Mouse (Mus musculus): ENCODE results near the gene Mapkapk3. TPM values are rescaled to one million over a fixed set of nuclear protein-coding genes. Genes with fewer than 3 reads are reported as not detected.

Mapkapk3 gene
- polyA plus RNA-seq, 1 experiment, result 28.0 TPM

DNA sequence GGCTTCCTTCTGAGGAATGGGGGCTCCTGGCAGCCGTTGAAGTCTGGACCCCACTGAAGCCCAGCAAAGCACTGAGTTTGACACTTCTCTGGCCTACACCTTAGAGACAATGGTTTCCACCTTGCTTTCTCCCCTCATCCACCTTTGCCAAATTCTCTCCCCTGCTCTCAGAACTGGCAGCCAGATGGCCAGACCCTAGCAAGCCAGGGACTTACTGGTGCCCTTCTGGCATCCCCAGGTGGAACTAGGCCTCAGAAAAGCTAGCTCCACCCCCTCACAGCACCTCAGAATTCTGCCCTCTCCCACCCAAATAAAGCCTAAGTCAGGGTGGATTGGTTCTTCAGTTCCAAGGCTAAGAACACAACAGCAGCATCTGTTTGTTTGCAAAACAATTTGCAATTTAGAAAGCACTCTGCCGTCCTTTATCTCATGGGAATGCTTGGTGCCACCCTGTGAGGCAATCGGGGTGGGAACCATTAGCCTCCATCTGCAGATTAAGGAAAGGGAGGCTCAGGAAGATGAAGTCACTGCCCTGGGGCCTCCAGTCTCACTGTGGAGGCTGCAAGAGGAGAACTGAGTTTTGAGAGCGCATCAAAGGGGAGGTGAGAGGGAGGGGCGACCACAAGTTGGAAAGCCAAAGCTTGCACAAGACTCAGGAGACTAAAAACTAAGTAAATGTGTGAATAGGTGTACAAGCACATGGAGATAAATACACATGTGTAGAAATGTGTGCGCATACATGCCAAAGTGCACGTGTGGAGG is 18.3 kb downstream of the Mapkapk3 start:
- no peak for TF ChIP-seq CTCF (IDR thresholded peaks at IDR 0.05; ENCODE audit: extremely low read depth, insufficient read depth, insufficient read length, insufficient replicate concordance)
- TF ChIP-seq POLR2A (IDR thresholded peaks at IDR 0.05; ENCODE audit: low read depth, low read length), result no peak
- no peaks in the 10 kb centered on the region for H3K27me3 ChIP-seq (ENCODE audit: control insufficient read depth, insufficient read depth, low read length)
- WGBS, result 74% methylated on average over 7 of the region's 7 CpGs
- H3K4me1 ChIP-seq (ENCODE audit: control insufficient read depth, insufficient read depth, insufficient read length), result peaks cover 2% of the 10 kb centered on the region; the same call in 1 of the 2 replicates
- no peak overlapping the region for H3K4me3 ChIP-seq (ENCODE audit: extremely low read depth, insufficient read depth, insufficient read length)
- no peak for DNase-seq (ENCODE audit: low read depth in 1 of 2, low spot score in 2 of 2)
- no peak overlapping the region for H3K27ac ChIP-seq (ENCODE audit: insufficient read depth, low read length)
- no peaks in the 10 kb centered on the region for H3K36me3 ChIP-seq (ENCODE audit: control insufficient read depth, insufficient read depth, low read length)

DNA sequence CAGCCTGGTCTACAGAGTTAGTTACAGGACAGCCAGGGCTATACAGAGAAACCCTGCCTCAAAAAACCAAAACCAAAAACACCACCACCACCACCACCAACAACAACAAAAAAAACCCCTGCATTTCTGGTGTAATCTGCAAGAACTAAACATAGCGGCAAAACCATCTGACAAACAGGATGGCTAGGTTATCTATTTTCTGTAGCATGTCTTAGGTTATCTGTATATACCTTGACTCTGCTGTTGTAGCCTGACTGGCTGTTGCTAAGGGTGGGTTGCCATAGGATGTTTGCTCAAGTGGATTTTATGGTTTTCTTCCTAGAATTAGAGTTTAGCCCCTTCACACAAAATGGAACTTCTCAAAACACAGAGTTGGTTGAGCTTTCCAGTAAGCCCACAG is 19.9 kb downstream of the Mapkapk3 start:
- peaks cover 2% of the 10 kb centered on the region; the same call in 1 of the 2 replicates for H3K4me1 ChIP-seq (ENCODE audit: control insufficient read depth, insufficient read depth, insufficient read length)

DNA sequence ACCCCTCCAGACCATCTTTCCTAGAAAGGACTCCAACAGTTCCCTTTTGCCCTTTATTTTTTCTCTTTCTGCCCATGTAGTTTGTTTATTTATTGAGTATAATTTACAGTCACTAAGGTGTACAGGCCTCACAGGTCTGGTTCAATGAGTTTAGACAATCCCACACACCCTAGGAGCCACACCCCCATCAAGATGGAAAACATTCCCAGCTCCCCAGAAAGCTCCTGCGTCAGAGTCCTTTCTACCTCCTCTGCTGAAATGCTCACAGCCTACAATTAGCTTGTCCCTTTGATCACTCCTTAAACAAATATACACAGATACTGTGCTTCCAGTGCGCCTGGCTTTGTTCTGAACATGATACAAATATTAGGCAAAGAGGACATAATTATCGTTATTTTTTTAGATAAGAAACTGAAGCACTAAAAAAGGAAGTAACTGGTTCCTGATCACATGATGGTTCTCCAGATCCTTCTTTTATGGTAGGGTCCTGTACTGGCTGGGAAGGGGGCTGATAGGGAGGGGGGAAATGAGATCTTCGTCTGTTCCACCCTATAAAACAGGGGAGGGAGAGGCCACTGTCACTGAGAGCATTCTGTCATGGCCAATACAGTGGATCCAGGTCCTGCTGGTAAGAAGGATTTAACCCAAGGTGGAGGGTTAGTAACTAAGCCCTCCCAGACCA is 21.8 kb downstream of the Mapkapk3 start:
- H3K4me1 ChIP-seq (ENCODE audit: control insufficient read depth, insufficient read depth, insufficient read length), result no peaks in the 10 kb centered on the region
- TF ChIP-seq CTCF (IDR thresholded peaks at IDR 0.05; ENCODE audit: extremely low read depth, insufficient read depth, insufficient read length, insufficient replicate concordance), result no peak
- TF ChIP-seq POLR2A (IDR thresholded peaks at IDR 0.05; ENCODE audit: low read depth, low read length), result no peak
- DNase-seq (ENCODE audit: low read depth in 1 of 2, low spot score in 2 of 2), result no peak
- no peak overlapping the region for H3K27ac ChIP-seq (ENCODE audit: insufficient read depth, low read length)
- H3K36me3 ChIP-seq (ENCODE audit: control insufficient read depth, insufficient read depth, low read length), result peaks cover 5% of the 10 kb centered on the region
- H3K4me3 ChIP-seq (ENCODE audit: extremely low read depth, insufficient read depth, insufficient read length), result no peak overlapping the region
- whole genome bisulfite sequencing, result 64% methylated on average over 4 of the region's 4 CpGs
- no peaks in the 10 kb centered on the region for H3K27me3 ChIP-seq (ENCODE audit: control insufficient read depth, insufficient read depth, low read length)

More for the DNA sequence above, 19.9 kb downstream of the Mapkapk3 start:
- DNase-seq (ENCODE audit: low read depth in 1 of 2, low spot score in 2 of 2), result no peak
- 85% methylated on average over 1 of the region's 1 CpGs for WGBS
- no peak for TF ChIP-seq POLR2A (IDR thresholded peaks at IDR 0.05; ENCODE audit: low read depth, low read length)
- TF ChIP-seq CTCF (IDR thresholded peaks at IDR 0.05; ENCODE audit: extremely low read depth, insufficient read depth, insufficient read length, insufficient replicate concordance), result no peak
- Histone ChIP-seq H3K27ac (ENCODE audit: insufficient read depth, low read length) (no peak overlapping the region), H3K27me3 (ENCODE audit: control insufficient read depth, insufficient read depth, low read length) (no peaks in the 10 kb centered on the region), H3K4me3 (ENCODE audit: extremely low read depth, insufficient read depth, insufficient read length) (no peak overlapping the region), H3K36me3 (ENCODE audit: control insufficient read depth, insufficient read depth, low read length) (no peaks in the 10 kb centered on the region)

GRCm38 (mm10) chr9:107267028-107267427 is 22.6 kb downstream of the Mapkapk3 start:
- no peak overlapping the region for H3K4me3 ChIP-seq (ENCODE audit: extremely low read depth, insufficient read depth, insufficient read length)
- peaks cover 7% of the 10 kb centered on the region for H3K36me3 ChIP-seq (ENCODE audit: control insufficient read depth, insufficient read depth, low read length)

DNA sequence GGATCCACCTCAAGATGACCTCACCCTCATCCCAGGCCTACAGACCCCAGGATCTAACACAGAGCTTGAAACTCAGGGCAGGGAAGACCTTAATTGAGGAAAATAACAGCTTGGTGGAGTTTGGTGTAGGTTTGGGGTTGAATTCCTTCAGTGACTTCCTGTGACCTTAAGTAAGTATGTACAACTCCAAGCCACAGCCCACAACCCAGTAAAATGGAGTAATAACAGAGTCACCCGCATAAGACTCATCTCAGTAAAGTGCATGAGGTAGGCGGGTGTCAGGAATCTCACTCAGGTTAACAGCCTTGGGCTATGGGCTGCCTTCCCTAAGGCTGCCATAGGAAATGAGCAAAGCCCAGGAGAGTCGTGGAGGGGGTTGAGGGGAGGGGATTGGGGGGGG is 24.9 kb downstream of the Mapkapk3 start:
- Histone ChIP-seq H3K27me3 (ENCODE audit: control insufficient read depth, insufficient read depth, low read length) (no peaks in the 10 kb centered on the region), H3K27ac (ENCODE audit: insufficient read depth, low read length) (no peak overlapping the region), H3K4me3 (ENCODE audit: extremely low read depth, insufficient read depth, insufficient read length) (no peak overlapping the region), H3K36me3 (ENCODE audit: control insufficient read depth, insufficient read depth, low read length) (peaks cover 12% of the 10 kb centered on the region), H3K4me1 (ENCODE audit: control insufficient read depth, insufficient read depth, insufficient read length) (no peaks in the 10 kb centered on the region; the same call in 1 of the 2 replicates)
- TF ChIP-seq POLR2A (IDR thresholded peaks at IDR 0.05; ENCODE audit: low read depth, low read length) (no peak), CTCF (IDR thresholded peaks at IDR 0.05; ENCODE audit: extremely low read depth, insufficient read depth, insufficient read length, insufficient replicate concordance) (no peak)
- 55% methylated on average over 3 of the region's 3 CpGs for WGBS
- no peak for DNase-seq (ENCODE audit: low read depth in 1 of 2, low spot score in 2 of 2)

More at GRCm38 (mm10) chr9:107267028-107267427, 22.6 kb downstream of the Mapkapk3 start:
- H3K27me3 ChIP-seq (ENCODE audit: control insufficient read depth, insufficient read depth, low read length), result no peaks in the 10 kb centered on the region
- H3K27ac ChIP-seq (ENCODE audit: insufficient read depth, low read length), result no peak overlapping the region
- TF ChIP-seq POLR2A (IDR thresholded peaks at IDR 0.05; ENCODE audit: low read depth, low read length) (no peak), CTCF (IDR thresholded peaks at IDR 0.05; ENCODE audit: extremely low read depth, insufficient read depth, insufficient read length, insufficient replicate concordance) (no peak)
- WGBS, result 82% methylated on average over 1 of the region's 1 CpGs
- H3K4me1 ChIP-seq (ENCODE audit: control insufficient read depth, insufficient read depth, insufficient read length), result no peaks in the 10 kb centered on the region
- no peak for DNase-seq (ENCODE audit: low read depth in 1 of 2, low spot score in 2 of 2)

GRCm38 (mm10) chr9:107263912-107264311 is 25.8 kb downstream of the Mapkapk3 start:
- 72% methylated on average over 5 of the region's 5 CpGs for WGBS

More at GRCm38 (mm10) chr9:107263912-107264311, 25.8 kb downstream of the Mapkapk3 start:
- no peak overlapping the region for H3K4me3 ChIP-seq (ENCODE audit: extremely low read depth, insufficient read depth, insufficient read length)
- H3K27me3 ChIP-seq (ENCODE audit: control insufficient read depth, insufficient read depth, low read length), result no peaks in the 10 kb centered on the region
- peaks cover 14% of the 10 kb centered on the region for H3K36me3 ChIP-seq (ENCODE audit: control insufficient read depth, insufficient read depth, low read length)
- no peaks in the 10 kb centered on the region; the same call in 1 of the 2 replicates for H3K4me1 ChIP-seq (ENCODE audit: control insufficient read depth, insufficient read depth, insufficient read length)
- TF ChIP-seq CTCF (IDR thresholded peaks at IDR 0.05; ENCODE audit: extremely low read depth, insufficient read depth, insufficient read length, insufficient replicate concordance) (no peak), POLR2A (IDR thresholded peaks at IDR 0.05; ENCODE audit: low read depth, low read length) (no peak)
- no peak for DNase-seq (ENCODE audit: low read depth in 1 of 2, low spot score in 2 of 2)
- no peak overlapping the region for H3K27ac ChIP-seq (ENCODE audit: insufficient read depth, low read length)

Data from spleen, adult 2 months (tissue).